Mouse (Mus musculus) ovary, adult 2 months (tissue): ENCODE data around the gene Lgals8. TPM values are rescaled to one million over a fixed set of nuclear protein-coding genes. Genes with fewer than 3 reads are reported as not detected.

Source experiments
- polyA plus RNA-seq: library from polyadenylated mRNA; depleted of rRNA; stranded (reverse); fragments of >200 nt; gene quantifications from 2 replicates; pipeline ENCODE4 v1.2.3, GENCODE M21; 2012; rRNA removed

Gene Lgals8
- 14.4 and 21.5 TPM in 2 replicates for polyA plus RNA-seq

GRCm38 (mm10) chr13:12464844-12465243 lies at the start of gene Lgals8:
Gene Lgals8, minus strand, starts transcription at chr13:12464944.

GRCm38 (mm10) chr13:12394609-12395505 lies 69.9 kb downstream of the Lgals8 start, which contains the start of gene Heatr1:
Gene Heatr1, plus strand, starts transcription at chr13:12395027.

Other genes with a start within 250 kb of the Lgals8 start
- gene Mtr, start 206.8 kb downstream of the Lgals8 start, polyA plus RNA-seq, result 11.9 and 13.2 TPM in 2 replicates
- gene Actn2, start 124.2 kb downstream of the Lgals8 start, polyA plus RNA-seq, result 0.68 and 2.8 TPM in 2 replicates
- 41.4 and 54.5 TPM in 2 replicates for gene Heatr1, start 69.9 kb downstream of the Lgals8 start, polyA plus RNA-seq
- 0.10 and 0.14 TPM in 2 replicates for gene Edaradd, start 55.5 kb upstream of the Lgals8 start, polyA plus RNA-seq
- 8.0 and 12.5 TPM in 2 replicates for gene Ero1lb, start 100.9 kb upstream of the Lgals8 start, polyA plus RNA-seq